Mouse (Mus musculus): ENCODE results near the gene Rab37. TPM values are rescaled to one million over a fixed set of nuclear protein-coding genes. Genes with fewer than 3 reads are reported as not detected.

Rab37 gene
- polyA plus RNA-seq, 1 experiment from 2014 or later = 1.2 TPM

- H3K4me2 ChIP-seq (ENCODE audit: low read depth, severe bottlenecking) = no peak overlapping the region
- peaks cover 2% of the 10 kb centered on the region; the same call in 1 of the 2 replicates for H3K36me3 ChIP-seq (ENCODE audit: control insufficient read depth, insufficient read depth, low read length)
- DNase-seq (ENCODE audit: low spot score) = no peak
- no peak overlapping the region for H3K27ac ChIP-seq (replicated peaks; ENCODE audit: low read depth, low read length)
- peaks cover 6% of the 10 kb centered on the region for H3K4me1 ChIP-seq (ENCODE audit: control insufficient read depth, insufficient read depth, low read length)
- no peak overlapping the region for H3K9ac ChIP-seq (ENCODE audit: low read length)
- no peak for ATAC-seq (ENCODE audit: insufficient number of reproducible peaks, low FRiP score, low TSS enrichment, low read depth)
- WGBS = 76% methylated on average over 7 of the region's 7 CpGs
- H3K27me3 ChIP-seq (ENCODE audit: control insufficient read depth, insufficient read depth, low read length) = no peaks in the 10 kb centered on the region
- H3K4me3 ChIP-seq (ENCODE audit: low read depth, low read length) = no peak overlapping the region
- no peaks in the 10 kb centered on the region for H3K9me3 ChIP-seq (ENCODE audit: control insufficient read depth, low read length)
These were observed 118.7 kb downstream of the Rab37 start for GRCm38 (mm10) chr11:115209958-115210357.

Other genes with a start within 250 kb of the Rab37 start
- 38.8 and 41.1 TPM in 2 replicates for gene Gprc5c, start 240.3 kb upstream of the Rab37 start, polyA plus RNA-seq (2014; fragmentation: Nextera tagmentation; extraction: Ambion mirVana)
- gene Cd300a, start 201.4 kb upstream of the Rab37 start, polyA plus RNA-seq (2014; fragmentation: Nextera tagmentation; extraction: Ambion mirVana) = 0.45 and 0.61 TPM in 2 replicates
- not detected in 2 replicates for gene Cd300lb, start 157.0 kb upstream of the Rab37 start, polyA plus RNA-seq (2014; fragmentation: Nextera tagmentation; extraction: Ambion mirVana)
- gene Cd300c, start 122.3 kb upstream of the Rab37 start, polyA plus RNA-seq (2014; fragmentation: Nextera tagmentation; extraction: Ambion mirVana) = not detected in 2 replicates
- gene Cd300ld, start 101.5 kb upstream of the Rab37 start, polyA plus RNA-seq (2014; fragmentation: Nextera tagmentation; extraction: Ambion mirVana) = 0.07 and 0.09 TPM in 2 replicates
- 0.47 and 0.65 TPM in 2 replicates for gene Cd300c2, start 89.6 kb upstream of the Rab37 start, polyA plus RNA-seq (2014; fragmentation: Nextera tagmentation; extraction: Ambion mirVana)
- gene Cd300ld2, start 75.2 kb upstream of the Rab37 start, polyA plus RNA-seq (2014; fragmentation: Nextera tagmentation; extraction: Ambion mirVana) = not detected in 2 replicates
- gene Cd300ld4, start 64.4 kb upstream of the Rab37 start, polyA plus RNA-seq (2014; fragmentation: Nextera tagmentation; extraction: Ambion mirVana) = not detected in 2 replicates
- gene Cd300ld5, start 53.7 kb upstream of the Rab37 start, polyA plus RNA-seq (2014; fragmentation: Nextera tagmentation; extraction: Ambion mirVana) = not detected in 2 replicates
- gene Cd300ld3, start 43.0 kb upstream of the Rab37 start, polyA plus RNA-seq (2014; fragmentation: Nextera tagmentation; extraction: Ambion mirVana) = not detected in 2 replicates
- not detected in 2 replicates for gene Cd300e, start 29.3 kb upstream of the Rab37 start, polyA plus RNA-seq (2014; fragmentation: Nextera tagmentation; extraction: Ambion mirVana)
- 0.19 TPM in 1 of 2 replicates, not detected in the other for gene Cd300lf, start 42.6 kb downstream of the Rab37 start, polyA plus RNA-seq (2014; fragmentation: Nextera tagmentation; extraction: Ambion mirVana)
- 24.9 and 29.5 TPM in 2 replicates for gene Slc9a3r1, start 71.9 kb downstream of the Rab37 start, polyA plus RNA-seq (2014; fragmentation: Nextera tagmentation; extraction: Ambion mirVana)
- gene Tmem104, start 96.1 kb downstream of the Rab37 start, polyA plus RNA-seq (2014; fragmentation: Nextera tagmentation; extraction: Ambion mirVana) = 7.7 and 9.8 TPM in 2 replicates
- 17.1 and 21.0 TPM in 2 replicates for gene Nat9, start 96.4 kb downstream of the Rab37 start, polyA plus RNA-seq (2014; fragmentation: Nextera tagmentation; extraction: Ambion mirVana)
- 0.04 and 0.06 TPM in 2 replicates for gene Grin2c, start 175.8 kb downstream of the Rab37 start, polyA plus RNA-seq (2014; fragmentation: Nextera tagmentation; extraction: Ambion mirVana)
- gene Fdxr, start 185.6 kb downstream of the Rab37 start, polyA plus RNA-seq (2014; fragmentation: Nextera tagmentation; extraction: Ambion mirVana) = 10.2 and 15.6 TPM in 2 replicates
- 0.04 and 0.11 TPM in 2 replicates for gene Fads6, start 206.2 kb downstream of the Rab37 start, polyA plus RNA-seq (2014; fragmentation: Nextera tagmentation; extraction: Ambion mirVana)
- not detected in 2 replicates for gene Otop2, start 215.7 kb downstream of the Rab37 start, polyA plus RNA-seq (2014; fragmentation: Nextera tagmentation; extraction: Ambion mirVana)
- not detected in 2 replicates for gene Ush1g, start 230.6 kb downstream of the Rab37 start, polyA plus RNA-seq (2014; fragmentation: Nextera tagmentation; extraction: Ambion mirVana)
- not detected in 2 replicates for gene Otop3, start 243.3 kb downstream of the Rab37 start, polyA plus RNA-seq (2014; fragmentation: Nextera tagmentation; extraction: Ambion mirVana)

Data from limb, embryonic 11.5 days (tissue).